Mouse (Mus musculus) testis, adult 2 months (tissue): ENCODE results near the gene Spata2.

ENCODE experiments used
- CTCF ChIP-seq: fragments of 200-500 bp; IDR thresholded peaks from 2 replicates; pipeline ENCODE4 v1.5.1; 2012; ENCODE audit warnings: low read depth, mild to moderate bottlenecking, inconsistent platforms, low read length, moderate library complexity; ENCODE audit not compliant: control insufficient read depth, insufficient read depth, insufficient replicate concordance
- POLR2A ChIP-seq: fragments of 200-500 bp; IDR thresholded peaks from 2 replicates; pipeline ENCODE4 v1.6.1; 2012; ENCODE audit warnings: low read depth, mild to moderate bottlenecking, inconsistent platforms, low read length, moderate library complexity; ENCODE audit not compliant: control insufficient read depth

DNA sequence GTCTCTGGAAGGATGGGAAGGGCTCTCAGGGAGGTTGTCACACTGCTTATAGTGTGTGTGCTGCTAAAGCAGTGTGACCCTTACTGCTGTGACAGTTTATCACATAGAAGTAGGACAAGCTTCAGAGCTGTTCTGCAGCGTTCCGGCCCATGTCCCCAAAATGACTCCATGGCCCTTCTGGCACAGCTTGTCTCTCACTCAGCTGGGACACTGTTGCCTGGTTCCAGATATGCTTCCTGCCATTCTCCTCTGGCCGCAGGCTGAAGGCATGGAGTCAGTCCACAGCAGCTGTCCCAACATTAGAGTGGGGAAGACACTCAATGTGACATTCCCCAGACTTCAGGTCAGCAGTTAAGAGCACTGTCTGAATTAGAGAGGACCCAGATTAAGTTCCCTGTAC lies 34.1 kb downstream of the Spata2 start:
- TF ChIP-seq POLR2A (no peak), CTCF (no peak)
